Mouse (Mus musculus) urinary bladder, postnatal 10 days (tissue): ENCODE results near the gene Reg1.
"Not testable (repeated sequence)": the region's sequence is repeated elsewhere in the genome, so short reads cannot be mapped to it uniquely, and the experiment has no call there.

Experiments used
- DNase-seq: peaks from one replicate; pipeline ENCODE4 v3.0.0; 2022; ENCODE audit warnings: low spot score

Gene Reg1

GRCm38 (mm10) chr6:78422411-78422810 is at the start of gene Reg1:
Gene Reg1 (plus strand): TSS chr6:78422711.
- DNase-seq: not testable (repeated sequence)

DNA sequence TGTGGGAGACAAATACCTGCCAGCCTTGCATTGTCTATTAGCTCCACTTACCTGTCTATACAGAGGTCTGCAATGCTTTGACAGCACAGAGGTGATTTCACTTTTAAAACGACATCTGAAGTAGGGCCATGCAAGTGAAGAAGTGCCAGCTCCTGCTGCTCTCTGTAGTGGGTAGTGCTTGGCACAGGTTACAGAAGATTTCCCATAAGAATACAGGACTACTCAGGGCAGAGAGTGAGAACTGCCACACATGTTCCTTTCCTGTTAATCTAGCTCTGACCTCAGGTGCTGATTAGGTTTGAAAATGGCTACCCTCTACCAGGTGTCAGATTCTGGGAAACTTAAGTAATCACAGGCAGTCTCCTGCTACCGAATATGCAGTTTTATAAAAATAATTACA is 43.7 kb upstream of the Reg1 start, which contains the start of gene Reg3d:
TSS of gene Reg3d (minus strand) at position 101 of the 400 bp plus-strand sequence.
- no peak for DNase-seq

- no peak for DNase-seq
Measured at GRCm38 (mm10) chr6:78380409-78380808, 42.1 kb upstream of the Reg1 start, which contains the start of gene Reg3a. Gene Reg3a (plus strand): TSS chr6:78380709.

- DNase-seq: no peak
Measured at GRCm38 (mm10) chr6:78385609-78386008, 36.9 kb upstream of the Reg1 start.

- DNase-seq: not testable (repeated sequence)
Measured at GRCm38 (mm10) chr6:78395323-78395722, 27.2 kb upstream of the Reg1 start, which contains the start of gene Reg2. Gene Reg2 (plus strand): TSS chr6:78395623.

DNA sequence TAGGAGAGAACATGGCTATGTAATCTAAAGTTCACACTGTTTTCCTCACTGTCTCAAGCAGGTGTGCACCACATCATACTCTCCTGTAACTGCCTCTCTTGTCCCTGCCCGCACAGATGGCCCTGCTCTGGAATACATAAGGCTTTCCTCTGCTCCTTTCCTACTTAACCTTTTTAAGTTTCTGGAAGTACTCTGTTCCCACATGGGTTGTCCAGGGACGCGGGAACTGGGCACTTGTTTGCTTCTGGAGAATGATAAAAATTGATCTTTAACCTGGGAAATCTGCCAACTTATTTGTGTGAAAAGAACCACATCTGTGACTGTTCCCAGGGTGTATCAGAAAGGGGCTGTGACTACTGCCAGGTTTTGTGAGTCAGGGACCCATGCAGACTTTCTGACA is 3.0 kb downstream of the Reg1 start:
- no peak for DNase-seq

DNA sequence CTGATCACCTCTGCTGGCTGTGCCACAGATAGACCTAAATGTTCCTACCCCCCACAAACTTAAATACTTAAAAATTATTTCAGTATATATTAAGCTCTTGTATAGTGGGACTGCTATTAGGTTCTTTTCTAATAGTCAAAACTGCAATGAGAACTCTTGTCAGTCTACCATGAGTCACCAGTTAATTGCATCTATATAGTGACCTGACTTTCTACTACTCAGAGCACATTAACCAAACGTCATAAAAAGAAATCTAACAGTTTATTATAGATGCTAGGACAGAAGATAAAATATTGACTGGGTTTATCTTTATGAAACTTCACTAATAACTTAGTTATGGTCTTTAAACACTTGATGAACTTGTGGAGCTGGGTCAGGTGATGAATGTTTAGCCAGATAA is 24.7 kb downstream of the Reg1 start:
- no peak for DNase-seq

GRCm38 (mm10) chr6:78448409-78448808 is 25.9 kb downstream of the Reg1 start:
- no peak for DNase-seq

DNA sequence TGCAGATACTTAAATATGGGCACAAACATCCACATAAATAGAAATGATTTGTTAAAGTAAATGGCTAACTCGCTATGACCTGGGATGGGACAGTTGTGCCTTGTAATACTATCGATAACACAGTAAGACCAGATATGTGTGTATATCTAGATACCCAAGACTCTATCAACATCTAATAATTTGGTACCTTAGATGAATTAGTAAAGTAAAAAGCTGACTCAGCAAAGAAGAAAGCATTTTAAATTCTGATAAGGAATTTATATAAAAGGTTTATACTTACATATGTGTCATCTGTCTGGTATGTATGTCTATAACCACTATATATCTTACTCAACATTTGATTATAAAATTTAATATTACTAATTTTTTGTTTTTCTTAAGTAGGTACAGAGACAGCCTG is 30.3 kb downstream of the Reg1 start:
- no peak for DNase-seq

DNA sequence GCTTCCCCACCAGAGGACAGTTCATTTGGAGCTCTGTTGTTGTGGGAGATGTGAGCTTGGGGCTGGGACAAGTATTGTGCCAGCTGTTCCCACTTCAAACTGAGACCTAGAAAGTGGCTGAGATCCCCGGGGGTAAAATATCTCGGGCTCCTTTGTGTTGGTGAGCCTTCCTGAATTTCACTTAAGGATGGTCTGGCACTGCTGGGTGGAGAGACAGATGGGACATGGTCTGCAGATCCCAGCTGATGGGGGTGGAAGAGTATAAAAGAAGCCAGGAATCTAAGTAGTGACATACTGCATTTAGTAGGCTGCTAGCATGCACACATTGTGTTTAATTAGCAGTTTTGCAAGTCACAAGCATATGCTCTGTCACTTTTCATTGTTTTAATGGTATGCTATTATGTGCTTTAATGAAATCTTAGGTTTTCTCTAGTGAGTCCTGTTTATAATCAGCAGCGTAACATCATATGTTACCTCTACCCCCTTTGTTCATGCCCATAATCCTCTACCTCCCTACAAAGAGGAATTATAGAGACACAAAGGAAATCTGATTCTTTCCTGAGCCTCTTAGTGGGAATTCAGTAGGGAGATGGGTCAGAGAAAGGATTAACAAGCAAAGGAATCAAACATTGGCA is 37.8 kb downstream of the Reg1 start:
- no peak for DNase-seq

DNA sequence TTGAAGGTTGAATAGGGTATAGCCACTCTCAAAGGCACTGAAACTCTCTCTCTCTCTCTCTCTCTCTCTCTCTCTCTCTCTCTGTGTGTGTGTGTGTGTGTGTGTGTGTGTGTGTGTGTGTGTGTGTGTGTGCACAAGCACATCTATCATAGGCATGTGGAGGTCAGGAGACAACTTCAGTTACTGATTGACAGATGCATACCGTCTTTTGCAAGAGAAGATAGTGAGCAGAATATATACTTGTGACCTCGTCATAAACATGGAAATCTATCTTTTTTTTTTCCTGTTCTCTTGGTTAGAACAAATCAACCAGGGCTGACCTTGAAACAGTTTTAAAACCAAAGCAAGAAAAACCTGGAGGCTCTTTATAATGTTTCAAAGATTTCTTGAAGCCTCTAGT is 39.8 kb downstream of the Reg1 start:
- DNase-seq: no peak

GRCm38 (mm10) chr6:78463266-78463665 is 40.8 kb downstream of the Reg1 start:
- DNase-seq: no peak

DNA sequence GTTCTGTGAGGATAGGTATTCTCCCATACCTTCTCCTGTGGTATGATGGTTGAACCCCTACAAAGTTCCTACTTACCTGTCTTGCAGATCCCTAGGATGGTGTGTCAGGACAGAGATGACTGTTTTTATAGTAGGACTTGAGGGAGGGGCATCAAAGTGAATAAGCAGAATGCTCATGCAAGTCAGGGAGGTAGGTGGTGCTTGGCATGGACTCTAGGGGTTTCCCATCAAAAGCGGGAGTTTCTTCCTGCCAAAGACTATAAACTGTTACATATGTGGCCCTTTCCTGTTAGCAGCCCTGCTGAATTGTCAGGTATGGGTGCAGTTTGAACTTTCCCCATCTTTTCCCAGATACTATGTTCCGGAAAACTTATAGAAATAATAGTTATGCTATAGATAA is 46.3 kb downstream of the Reg1 start, which contains the start of gene Reg3g:
TSS of gene Reg3g (minus strand) at position 101 of the 400 bp plus-strand sequence.
- DNase-seq: no peak

- no peak for DNase-seq
Measured at GRCm38 (mm10) chr6:78469287-78469686, 46.8 kb downstream of the Reg1 start.
